Mouse (Mus musculus): ENCODE data around the gene Car11.

The Car11 gene

GRCm38 (mm10) chr7:45722348-45722713 is 22.7 kb downstream of the Car11 start:
- DNase-seq (ENCODE audit: low read depth, low spot score) = no peak

GRCm38 (mm10) chr7:45723301-45723700 is 23.7 kb downstream of the Car11 start:
- DNase-seq (ENCODE audit: low read depth, low spot score) = no peak

DNA sequence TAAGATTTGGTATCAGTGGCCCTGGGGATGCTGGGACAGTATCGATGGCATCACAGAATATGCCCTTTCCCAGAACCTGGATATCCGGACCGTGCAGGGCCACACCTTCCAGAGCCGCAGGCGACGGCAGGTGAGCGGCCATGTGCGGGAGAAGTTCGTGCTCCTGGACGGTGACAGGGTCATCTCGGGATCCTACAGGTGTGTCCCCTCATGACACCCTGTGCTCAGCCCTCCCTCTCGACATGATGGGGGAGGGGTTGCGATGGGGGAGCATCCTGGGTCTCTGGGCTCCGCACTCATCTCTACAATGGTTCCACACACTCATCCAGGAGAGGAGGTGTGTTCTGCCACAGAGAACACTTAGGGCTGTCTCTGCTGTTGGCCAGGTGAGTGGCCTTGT is 24.1 kb downstream of the Car11 start:
- no peak for DNase-seq (ENCODE audit: low read depth, low spot score)

GRCm38 (mm10) chr7:45725151-45725550 is 25.5 kb downstream of the Car11 start:
- DNase-seq (ENCODE audit: low read depth, low spot score) = no peak

GRCm38 (mm10) chr7:45725713-45726112 is 26.1 kb downstream of the Car11 start, which contains the start of gene Spaca4:
Spaca4 (minus strand) TSS chr7:45725813.
- DNase-seq (ENCODE audit: low read depth, low spot score) = no peak

DNA sequence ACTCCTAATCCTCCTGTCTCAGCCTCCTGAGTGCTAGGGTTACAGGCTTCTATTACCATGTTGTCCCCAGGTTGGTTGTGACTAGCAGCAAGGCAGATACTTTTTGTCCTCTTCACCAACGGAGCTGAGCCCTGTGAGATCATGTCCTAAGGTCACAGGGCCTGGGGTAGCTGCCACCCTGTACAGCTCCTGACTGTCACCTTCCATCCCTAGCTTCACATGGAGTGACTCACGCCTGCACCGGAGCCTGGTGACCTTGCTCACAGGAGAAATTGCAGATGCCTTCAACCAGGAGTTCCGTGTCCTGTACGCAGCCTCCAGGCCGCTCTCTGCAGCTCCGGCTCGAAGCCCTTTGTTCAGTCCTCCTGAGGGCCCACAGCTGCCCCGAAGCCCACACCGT is 26.8 kb downstream of the Car11 start:
- no peak for DNase-seq (ENCODE audit: low read depth, low spot score)

DNA sequence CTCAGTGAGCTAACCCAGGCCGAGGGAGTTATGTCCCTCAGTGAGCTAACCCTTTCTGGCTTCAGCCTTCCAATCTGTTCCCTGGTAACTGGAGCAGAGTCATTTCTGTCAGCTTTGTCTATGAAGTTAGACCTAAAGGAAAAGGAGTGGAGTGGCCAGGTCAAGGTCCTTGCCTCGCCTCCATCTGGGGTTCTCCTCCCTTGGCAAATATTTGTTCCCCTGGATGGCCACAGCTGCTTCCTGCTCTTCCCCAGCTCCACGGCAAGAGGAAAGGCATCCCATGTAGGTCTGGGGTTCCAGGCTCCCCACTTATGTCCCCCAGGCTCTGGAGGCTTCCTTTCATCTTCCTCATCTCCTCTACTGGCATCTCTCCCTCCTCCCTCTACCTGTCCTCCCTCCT is 28.0 kb downstream of the Car11 start:
- no peak for DNase-seq (ENCODE audit: low read depth, low spot score)

DNA sequence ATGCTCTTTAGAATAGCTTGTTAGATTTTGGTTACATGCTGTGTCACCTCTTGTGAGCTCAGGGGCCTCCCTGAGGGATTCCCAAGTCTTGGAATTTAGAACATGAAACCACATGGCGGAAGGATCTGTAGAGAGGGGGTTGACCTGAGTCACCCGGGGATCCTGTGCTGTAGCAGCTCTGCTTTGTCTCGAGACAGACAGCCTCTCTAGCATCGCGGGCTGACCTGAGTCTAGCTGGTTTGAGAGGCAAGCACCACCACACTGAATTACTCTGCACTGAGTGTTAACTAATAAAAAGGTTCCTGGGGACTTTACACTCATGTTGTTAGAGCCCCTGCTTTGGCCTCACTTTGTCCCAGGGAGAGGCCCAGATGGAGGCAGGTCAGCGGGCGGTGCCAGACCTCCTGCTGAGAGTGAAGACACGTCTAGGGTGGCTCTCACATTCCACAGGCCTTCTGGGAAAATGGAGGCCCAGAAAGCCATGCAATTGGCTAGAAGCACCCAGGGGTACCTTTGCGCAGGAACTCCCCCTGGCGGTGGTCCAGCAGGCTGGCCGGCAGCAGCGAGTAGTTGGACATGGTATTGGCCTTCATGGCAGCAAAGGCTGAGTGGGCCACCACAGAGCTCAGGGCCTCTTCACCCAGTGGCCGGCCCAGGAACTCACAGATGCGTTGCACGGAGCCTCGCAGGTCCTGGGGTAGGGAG is 31.2 kb downstream of the Car11 start:
- peak; percentile 70 for DNase-seq (ENCODE audit: low read depth, low spot score)

GRCm38 (mm10) chr7:45733477-45733876 is 33.8 kb downstream of the Car11 start:
- no peak for DNase-seq (ENCODE audit: low read depth, low spot score)

- peak; percentile 90 for DNase-seq (ENCODE audit: low read depth, low spot score)
These were observed 39.6 kb downstream of the Car11 start for GRCm38 (mm10) chr7:45739162-45739763.

GRCm38 (mm10) chr7:45739820-45740219 is 40.2 kb downstream of the Car11 start:
- no peak for DNase-seq (ENCODE audit: low read depth, low spot score)

GRCm38 (mm10) chr7:45741308-45741707 is 41.7 kb downstream of the Car11 start:
- no peak for DNase-seq (ENCODE audit: low read depth, low spot score)

GRCm38 (mm10) chr7:45741777-45742176 is 42.1 kb downstream of the Car11 start:
- DNase-seq (ENCODE audit: low read depth, low spot score) = no peak

- no peak for DNase-seq (ENCODE audit: low read depth, low spot score)
These were observed 42.7 kb downstream of the Car11 start for GRCm38 (mm10) chr7:45742338-45742737.

- peak; percentile 87 for DNase-seq (ENCODE audit: low read depth, low spot score)
These were observed 44.7 kb downstream of the Car11 start for GRCm38 (mm10) chr7:45744387-45744786.

DNA sequence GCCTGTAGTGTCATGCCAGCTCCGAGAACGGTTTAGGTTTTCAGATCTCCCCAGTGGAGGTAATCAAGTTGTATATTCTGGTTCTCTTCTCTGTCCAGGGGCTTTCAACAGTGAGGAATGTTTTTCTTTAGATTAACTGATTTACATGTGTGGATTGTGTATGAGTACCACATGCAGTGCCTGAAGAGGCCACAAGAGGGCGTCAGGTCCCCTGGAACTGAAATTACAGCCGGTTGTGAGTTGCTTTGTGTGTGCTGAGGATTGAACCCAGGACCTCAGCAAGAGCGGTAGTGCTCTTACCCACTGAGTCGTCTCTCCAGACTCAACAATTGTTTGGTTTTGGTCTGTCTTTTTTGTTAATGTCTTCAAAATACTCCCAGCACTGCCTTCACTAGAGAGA is 46.9 kb downstream of the Car11 start:
- no peak for DNase-seq (ENCODE audit: low read depth, low spot score)

GRCm38 (mm10) chr7:45747450-45747849 is 47.8 kb downstream of the Car11 start:
- no peak for DNase-seq (ENCODE audit: low read depth, low spot score)

- DNase-seq (ENCODE audit: low read depth, low spot score) = no peak
These were observed 48.5 kb downstream of the Car11 start for GRCm38 (mm10) chr7:45748110-45748509.

DNA sequence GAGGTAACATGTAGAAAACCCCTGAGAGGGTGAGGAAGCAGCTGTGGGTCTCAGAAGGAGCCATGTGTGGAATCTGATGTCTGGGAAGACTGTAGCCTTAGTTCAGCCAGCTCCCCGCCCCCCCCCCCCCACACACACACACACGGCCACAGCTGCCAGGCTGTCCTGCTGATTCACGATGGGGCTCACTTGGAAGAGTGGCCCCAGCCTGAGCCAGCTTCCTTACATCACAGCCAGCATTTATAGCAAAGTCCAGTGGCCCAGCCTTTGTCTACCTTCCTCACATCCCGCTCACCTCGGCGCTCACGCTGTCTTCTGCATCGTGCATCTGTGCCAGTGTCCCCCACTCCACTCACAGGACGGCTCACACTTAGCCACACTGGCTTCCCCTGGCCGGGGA is 49.8 kb downstream of the Car11 start:
- no peak for DNase-seq (ENCODE audit: low read depth, low spot score)

DNA sequence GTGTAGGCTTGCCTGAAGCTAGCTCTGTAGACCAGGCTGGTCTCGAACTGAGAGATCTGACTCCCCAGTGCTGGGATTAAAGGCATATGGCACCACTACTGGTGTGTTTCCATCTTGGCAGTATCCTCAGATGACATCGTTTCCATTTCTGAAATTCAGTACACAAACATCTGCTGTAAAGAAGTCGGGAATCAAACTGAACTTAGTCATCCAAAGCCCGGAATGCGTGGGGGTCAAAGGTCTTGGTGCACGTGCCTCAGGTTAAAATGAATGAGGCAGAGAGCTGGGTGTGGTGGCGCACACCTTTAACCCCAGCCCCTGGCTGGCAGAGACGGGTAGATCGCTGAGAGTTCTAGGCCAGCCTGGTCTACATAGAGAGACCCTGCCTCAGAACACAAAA is 50.5 kb downstream of the Car11 start:
- no peak for DNase-seq (ENCODE audit: low read depth, low spot score)

Data from forelimb bud, embryonic 11.5 days (tissue).